Mouse (Mus musculus) forebrain, embryonic 14.5 days (tissue): ENCODE measurements around the gene Prdm16. TPM values are rescaled to one million over a fixed set of nuclear protein-coding genes. Genes with fewer than 3 reads are reported as not detected.

Experiments used
- ATAC-seq: fragments of 200-750 bp; cut with Nextera tagmentation; 2 replicates; pipeline ENCODE4 v1.8.0; 2017; ENCODE audit warnings: mild to moderate bottlenecking, moderate library complexity
- DNase-seq: peaks from one replicate; pipeline ENCODE4 v3.0.0-alpha.2; 2015; ENCODE audit warnings: low spot score
- H3K27ac ChIP-seq: fragments of 300-500 bp; sonication (generic); 2 replicates; pipeline ENCODE4 v1.5.1; 2014; ENCODE audit warnings: low read depth, mild to moderate bottlenecking, control low read depth, low read length, moderate library complexity
- H3K27me3 ChIP-seq: fragments of 300-500 bp; sonication (generic); replicated peaks from 2 replicates; pipeline ENCODE4 v1.6.1; 2014; ENCODE audit warnings: low read length, control low read depth, mixed read lengths; ENCODE audit not compliant: control insufficient read depth, insufficient read depth
- H3K36me3 ChIP-seq: fragments of 300-500 bp; sonication (generic); 2 replicates; pipeline ENCODE4 v1.6.1; 2014; ENCODE audit warnings: low read length, control low read depth; ENCODE audit not compliant: control insufficient read depth, insufficient read depth
- H3K4me1 ChIP-seq: fragments of 300-500 bp; sonication (generic); 2 replicates; pipeline ENCODE4 v1.6.1; 2014; ENCODE audit warnings: antibody characterized with exemption, low read length, control low read depth; ENCODE audit not compliant: control insufficient read depth, insufficient read depth
- H3K4me2 ChIP-seq: fragments of 300-500 bp; sonication (generic); 2 replicates; pipeline ENCODE4 v1.6.1; 2014; ENCODE audit warnings: mild to moderate bottlenecking, control low read depth, low read length
- H3K4me3 ChIP-seq: fragments of 300-500 bp; sonication (generic); 2 replicates; pipeline ENCODE4 v1.5.1; 2014; ENCODE audit warnings: low read depth, low read length, control low read depth
- H3K9ac ChIP-seq: fragments of 300-500 bp; sonication (generic); 2 replicates; pipeline ENCODE4 v1.6.1; 2014; ENCODE audit warnings: mild to moderate bottlenecking, low read length, control low read depth, moderate library complexity
- H3K9me3 ChIP-seq: fragments of 300-500 bp; sonication (generic); replicated peaks from 2 replicates; pipeline ENCODE4 v1.6.1; 2016; ENCODE audit warnings: low read length, control low read depth, mixed read lengths; ENCODE audit not compliant: control insufficient read depth
- WGBS: fragments of 180-500 bp; shearing (Covaris S2); extraction: QIAGEN DNeasy Blood & Tissue Kit; methylation state at CpG from one replicate; pipeline ENCODE4 v1.1.7; 2014; 5-methylcytosine and 5-hydroxymethylcytosine counted together
- polyA plus RNA-seq: library from polyadenylated mRNA; unstranded; fragments of >200 nt; fragmentation: Nextera tagmentation; extraction: Ambion mirVana; gene quantifications from 2 replicates; pipeline ENCODE4 v1.2.1, GENCODE M21; 2014

Prdm16 gene
- polyA plus RNA-seq, 1 experiment from 2014 or later: 20.6 TPM

DNA sequence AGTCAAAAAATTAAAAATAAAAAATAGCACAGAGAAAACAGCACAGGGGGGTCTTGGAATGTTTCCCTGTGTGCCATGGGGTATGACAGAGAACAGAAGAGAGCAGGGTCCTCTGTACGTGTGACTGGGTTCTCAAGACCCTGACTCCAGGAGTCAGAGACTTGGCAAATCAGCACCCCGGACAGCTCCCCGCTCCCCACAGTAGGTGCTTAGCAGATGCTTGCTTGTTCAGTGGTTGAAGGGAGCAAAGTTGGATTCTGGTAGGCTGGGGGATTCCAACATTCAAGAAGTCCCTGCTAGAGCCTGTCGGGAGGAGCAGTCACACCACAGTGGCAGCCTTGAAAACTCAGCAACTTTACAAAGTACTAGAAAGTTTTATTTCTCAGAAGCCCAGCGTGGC is 170.4 kb downstream of the Prdm16 start:
- DNase-seq (no peak), ATAC-seq (no peak)
- WGBS: 48% methylated on average over 5 of the region's 5 CpGs
- Histone ChIP-seq H3K9me3 (no peaks in the 10 kb centered on the region), H3K9ac (no peak overlapping the region), H3K27me3 (0 out of 2 replicates have a peak, but pooled peaks cover 3% of the 10 kb centered on the region), H3K4me1 (peaks cover 9% of the 10 kb centered on the region), H3K27ac (no peak overlapping the region), H3K4me2 (no peak overlapping the region), H3K4me3 (no peak overlapping the region), H3K36me3 (no peaks in the 10 kb centered on the region)

DNA sequence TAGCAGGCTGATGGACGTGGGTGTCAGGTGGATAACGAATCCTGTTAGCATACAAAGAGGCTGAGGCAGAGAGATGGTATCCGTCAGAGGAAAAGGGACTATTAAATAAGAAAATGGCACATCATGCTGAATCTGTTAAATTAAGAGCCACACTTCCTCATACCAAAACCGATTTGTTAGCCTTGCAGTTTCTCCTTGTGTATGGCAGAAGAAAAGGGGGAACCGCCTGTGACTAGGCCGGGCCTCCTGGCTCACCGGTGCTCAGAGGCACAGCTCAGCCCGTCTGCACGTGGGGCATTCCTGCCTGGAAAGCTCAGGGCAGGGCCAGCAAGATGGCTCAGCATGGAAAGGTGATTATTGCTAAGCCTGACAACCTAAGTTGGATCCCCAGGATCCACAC is 171.6 kb downstream of the Prdm16 start:
- Histone ChIP-seq H3K4me2 (no peak overlapping the region), H3K27ac (no peak overlapping the region), H3K9me3 (no peaks in the 10 kb centered on the region), H3K36me3 (no peaks in the 10 kb centered on the region), H3K4me1 (peaks cover 6% of the 10 kb centered on the region; the same call in 1 of the 2 replicates), H3K9ac (no peak overlapping the region), H3K27me3 (0 out of 2 replicates have a peak, but pooled peaks cover 3% of the 10 kb centered on the region), H3K4me3 (no peak overlapping the region)
- DNase-seq (no peak), ATAC-seq (no peak)
- 37% methylated on average over 9 of the region's 9 CpGs for WGBS

DNA sequence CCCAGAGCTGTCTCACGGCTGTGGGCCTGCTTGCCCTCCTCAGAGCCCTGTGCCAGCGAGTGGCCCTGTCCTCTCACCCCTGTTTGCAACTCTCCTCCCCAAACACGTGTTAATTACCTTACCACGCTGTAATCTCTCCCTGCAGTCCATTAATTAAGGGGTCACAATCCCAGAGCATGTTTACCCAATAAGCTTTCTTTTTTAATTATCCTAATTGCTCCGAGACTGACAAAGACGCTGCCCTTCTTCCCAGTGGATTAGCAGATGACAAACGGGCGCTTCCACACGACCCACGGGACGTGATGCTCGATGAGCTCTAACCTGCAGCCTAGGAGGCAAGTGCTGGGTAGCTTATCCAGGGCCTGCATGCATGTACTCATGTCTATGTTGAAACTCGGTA is 176.7 kb downstream of the Prdm16 start:
- H3K9me3 ChIP-seq: no peaks in the 10 kb centered on the region
- H3K9ac ChIP-seq: no peak overlapping the region
- H3K4me2 ChIP-seq: no peak overlapping the region
- 0 out of 2 replicates have a peak, but pooled peaks cover 3% of the 10 kb centered on the region for H3K27me3 ChIP-seq
- ATAC-seq: no peak
- H3K36me3 ChIP-seq: no peaks in the 10 kb centered on the region
- H3K27ac ChIP-seq: no peak overlapping the region
- no peak overlapping the region for H3K4me3 ChIP-seq
- 16% methylated on average over 13 of the region's 13 CpGs for whole genome bisulfite sequencing
- no peak for DNase-seq
- H3K4me1 ChIP-seq: peaks cover 9% of the 10 kb centered on the region

DNA sequence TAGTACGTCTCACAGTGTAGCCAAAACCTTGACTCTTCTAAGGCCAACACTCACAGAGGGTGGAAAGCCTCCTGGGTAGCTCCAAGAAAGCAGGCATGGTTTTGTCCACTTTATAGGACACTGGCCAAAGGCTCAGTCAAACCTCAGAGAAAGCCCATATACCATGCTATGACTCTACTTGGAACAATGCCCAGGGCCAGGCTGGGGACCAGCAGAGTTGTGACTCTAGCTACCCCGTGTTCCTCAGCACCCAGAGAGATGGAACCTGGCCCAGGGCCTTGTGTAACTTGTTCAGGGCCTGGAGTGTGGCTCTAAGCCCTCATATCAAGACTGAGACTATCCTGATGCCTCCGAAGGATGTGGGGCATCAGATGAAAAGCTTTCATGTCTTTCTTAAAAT is 178.9 kb downstream of the Prdm16 start:
- WGBS: 93% methylated on average over 3 of the region's 3 CpGs
- H3K4me2 ChIP-seq: no peak overlapping the region
- no peaks in the 10 kb centered on the region for H3K36me3 ChIP-seq
- no peaks in the 10 kb centered on the region for H3K9me3 ChIP-seq
- H3K27me3 ChIP-seq: 0 out of 2 replicates have a peak, but pooled peaks cover 3% of the 10 kb centered on the region
- H3K9ac ChIP-seq: no peak overlapping the region
- H3K4me1 ChIP-seq: peaks cover 4% of the 10 kb centered on the region
- H3K27ac ChIP-seq: no peak overlapping the region
- ATAC-seq: no peak
- no peak overlapping the region for H3K4me3 ChIP-seq
- no peak for DNase-seq

DNA sequence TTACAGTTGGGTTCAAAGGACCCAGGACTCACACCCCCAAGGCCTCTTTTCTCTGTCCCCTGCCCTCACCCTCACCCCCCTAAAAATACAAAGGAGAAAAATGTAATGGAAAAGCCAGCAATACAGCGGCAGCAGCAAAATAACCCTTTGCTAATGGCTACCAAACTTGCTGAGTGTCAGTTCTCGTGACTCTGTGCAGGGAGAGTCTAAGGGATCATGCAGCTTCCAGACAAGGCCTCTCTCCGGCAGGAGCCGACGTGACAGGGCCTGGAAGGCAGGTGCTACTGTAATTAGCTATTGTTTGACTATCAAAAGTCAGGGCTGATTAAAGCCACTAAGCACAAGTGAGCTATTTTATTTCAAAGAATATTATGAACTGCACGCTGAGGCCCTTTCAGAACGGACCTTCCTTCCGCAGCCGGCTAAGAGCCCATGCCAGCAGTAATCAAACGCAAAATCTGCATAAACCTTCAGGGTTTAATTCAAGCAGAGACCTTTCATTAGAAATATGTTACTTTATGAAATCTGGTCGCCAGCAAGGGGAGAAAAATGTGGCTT is 180.3 kb downstream of the Prdm16 start:
- DNase-seq: peak; percentile 48

DNA sequence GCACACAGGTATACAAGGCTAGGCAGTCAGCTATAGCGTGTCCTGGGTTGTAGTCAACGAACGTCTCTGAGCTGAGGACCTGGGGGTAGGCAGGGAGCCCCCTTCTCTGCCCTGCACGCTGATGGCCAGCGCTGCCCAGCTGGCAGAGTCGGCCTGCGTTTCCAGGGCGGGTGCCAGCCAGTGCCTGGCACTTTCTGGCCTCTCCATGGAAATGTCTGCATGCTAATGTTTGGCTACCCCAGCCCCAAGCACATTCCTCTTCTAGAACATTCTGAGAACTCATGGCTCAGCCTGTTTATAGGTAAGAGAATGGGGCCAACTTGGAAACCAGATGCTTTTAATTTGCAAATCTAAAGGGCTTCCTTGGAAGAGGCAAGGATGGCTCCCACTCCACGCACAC is 186.2 kb downstream of the Prdm16 start:
- H3K4me2 ChIP-seq: no peak overlapping the region
- H3K9ac ChIP-seq: no peak overlapping the region
- no peaks in the 10 kb centered on the region for H3K9me3 ChIP-seq
- ATAC-seq: no peak
- H3K27me3 ChIP-seq: no peaks in the 10 kb centered on the region
- no peak overlapping the region for H3K4me3 ChIP-seq
- H3K36me3 ChIP-seq: no peaks in the 10 kb centered on the region
- H3K27ac ChIP-seq: no peak overlapping the region
- no peak for DNase-seq
- 95% methylated on average over 9 of the region's 9 CpGs for WGBS
- no peaks in the 10 kb centered on the region for H3K4me1 ChIP-seq

More for the DNA sequence above, 180.3 kb downstream of the Prdm16 start:
- Histone ChIP-seq H3K9ac (peak overlapping the region; percentile 2; the same call in 1 of the 2 replicates), H3K4me1 (peaks cover 4% of the 10 kb centered on the region), H3K36me3 (no peaks in the 10 kb centered on the region), H3K27ac (no peak overlapping the region), H3K4me2 (no peak overlapping the region), H3K27me3 (0 out of 2 replicates have a peak, but pooled peaks cover 3% of the 10 kb centered on the region), H3K9me3 (no peaks in the 10 kb centered on the region), H3K4me3 (no peak overlapping the region)
- peak; percentile 54; the same call in 1 of the 2 replicates for ATAC-seq
- WGBS: 13% methylated on average over 11 of the region's 11 CpGs

DNA sequence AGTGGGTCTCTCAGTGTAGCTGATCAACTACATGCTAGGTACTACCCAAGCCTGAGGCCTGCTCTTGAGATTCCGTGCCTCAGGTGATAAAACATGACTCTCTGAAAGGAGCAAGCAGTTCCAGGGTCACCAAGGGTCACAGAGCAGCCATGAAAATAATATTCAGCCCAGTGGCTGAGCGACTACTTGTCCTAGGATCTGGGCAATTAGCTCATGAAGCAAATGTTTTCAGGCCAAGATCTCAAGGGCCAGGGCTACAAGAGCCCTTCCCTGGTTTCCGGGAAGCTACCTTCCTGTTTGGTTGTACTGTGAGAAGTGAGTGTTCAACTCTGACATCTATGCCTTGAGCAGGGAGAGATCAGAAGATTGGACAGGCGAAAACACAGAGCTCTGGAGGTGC is 186.6 kb downstream of the Prdm16 start:
- no peak for DNase-seq
- WGBS: 83% methylated on average over 4 of the region's 4 CpGs
- H3K27ac ChIP-seq: no peak overlapping the region
- no peak for ATAC-seq
- no peaks in the 10 kb centered on the region for H3K27me3 ChIP-seq
- no peak overlapping the region for H3K9ac ChIP-seq
- no peaks in the 10 kb centered on the region for H3K9me3 ChIP-seq
- no peak overlapping the region for H3K4me2 ChIP-seq
- no peaks in the 10 kb centered on the region for H3K36me3 ChIP-seq
- H3K4me1 ChIP-seq: no peaks in the 10 kb centered on the region
- H3K4me3 ChIP-seq: no peak overlapping the region

DNA sequence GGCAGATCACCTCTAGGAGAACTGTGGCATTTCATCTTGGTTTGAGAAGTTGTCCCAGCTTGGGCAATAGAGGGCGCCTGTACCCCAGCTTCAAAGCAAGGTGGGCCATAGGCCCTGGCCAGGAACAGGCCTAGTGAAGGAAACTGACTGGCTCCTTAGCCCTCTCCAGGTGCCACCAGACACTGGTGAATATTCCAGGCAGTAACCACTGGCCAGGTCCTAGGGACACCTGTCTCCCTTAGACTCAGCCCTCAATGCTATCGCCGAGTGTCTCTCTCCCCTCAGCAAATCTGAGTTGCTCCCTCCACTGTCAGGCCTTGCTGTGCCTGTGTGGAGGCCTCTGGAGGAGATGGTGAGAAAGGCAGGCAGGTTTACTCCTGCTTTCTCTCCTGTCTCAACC is 187.3 kb downstream of the Prdm16 start:
- 15% methylated on average over 3 of the region's 3 CpGs for WGBS
- H3K27me3 ChIP-seq: no peaks in the 10 kb centered on the region
- H3K4me3 ChIP-seq: no peak overlapping the region
- H3K27ac ChIP-seq: peak overlapping the region; percentile 17; the same call in 1 of the 2 replicates
- H3K4me1 ChIP-seq: no peaks in the 10 kb centered on the region
- H3K9me3 ChIP-seq: no peaks in the 10 kb centered on the region
- peak; percentile 73 for ATAC-seq
- no peaks in the 10 kb centered on the region for H3K36me3 ChIP-seq
- no peak overlapping the region for H3K9ac ChIP-seq
- no peak overlapping the region for H3K4me2 ChIP-seq
- DNase-seq: peak; percentile 75

DNA sequence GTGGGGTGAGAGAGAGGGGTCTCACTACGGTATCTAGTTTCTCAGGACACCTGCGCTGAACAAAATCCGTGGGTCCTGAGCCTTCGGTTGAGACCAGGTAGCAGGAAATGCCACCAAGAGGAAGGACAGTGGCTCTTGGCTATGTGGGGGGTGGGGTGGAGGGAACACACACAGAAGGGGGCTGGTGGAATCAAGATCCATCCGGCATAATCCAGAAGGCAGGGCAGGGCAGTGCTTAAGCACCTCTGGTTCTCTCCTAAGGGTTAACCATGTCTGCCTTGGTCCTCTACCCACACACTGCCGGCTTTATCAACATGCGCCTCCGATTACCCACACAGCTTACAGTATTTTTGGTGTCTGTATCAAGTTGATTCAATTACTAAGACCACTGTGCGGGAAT is 191.0 kb downstream of the Prdm16 start:
- H3K9me3 ChIP-seq: no peaks in the 10 kb centered on the region
- H3K36me3 ChIP-seq: no peaks in the 10 kb centered on the region
- no peak overlapping the region for H3K9ac ChIP-seq
- no peak overlapping the region for H3K27ac ChIP-seq
- H3K4me2 ChIP-seq: no peak overlapping the region
- H3K27me3 ChIP-seq: no peaks in the 10 kb centered on the region
- no peak for ATAC-seq
- no peaks in the 10 kb centered on the region for H3K4me1 ChIP-seq
- no peak overlapping the region for H3K4me3 ChIP-seq
- DNase-seq: no peak
- 68% methylated on average over 9 of the region's 9 CpGs for WGBS
